Mouse (Mus musculus) lung, embryonic 14.5 days (tissue): ENCODE measurements at regions not wholly inside any gene's neighbourhood (a gene's known extent, or its start where the extent isn't known, plus 50 kb on each side); places are given as distances from the start of the nearest gene placed in this dataset.
"Not testable (repeated sequence)": the region's sequence is repeated elsewhere in the genome, so short reads cannot be mapped to it uniquely, and the experiment has no call there.

Source experiments
- ATAC-seq: fragments of 200-750 bp; cut with Nextera tagmentation; 2 replicates; pipeline ENCODE4 v1.8.0; 2017; ENCODE audit warnings: mild to moderate bottlenecking, moderate TSS enrichment, moderate library complexity; ENCODE audit not compliant: insufficient read depth
- DNase-seq: peaks from one replicate; pipeline ENCODE4 v3.0.0-alpha.2; 2015
- H3K27ac ChIP-seq: fragments of 300-500 bp; sonication (generic); 2 replicates; pipeline ENCODE4 v1.5.1; 2014; ENCODE audit warnings: low read depth, mild to moderate bottlenecking, moderate library complexity
- H3K27me3 ChIP-seq: fragments of 300-500 bp; sonication (generic); 2 replicates; pipeline ENCODE4 v1.6.1; 2014; ENCODE audit warnings: low read length, control low read depth; ENCODE audit not compliant: insufficient read depth
- H3K36me3 ChIP-seq: fragments of 300-500 bp; sonication (generic); 2 replicates; pipeline ENCODE4 v1.6.1; 2014; ENCODE audit warnings: control low read depth; ENCODE audit not compliant: insufficient read depth
- H3K4me1 ChIP-seq: fragments of 300-500 bp; sonication (generic); 2 replicates; pipeline ENCODE4 v1.6.1; 2014; ENCODE audit warnings: antibody characterized with exemption, control low read depth; ENCODE audit not compliant: insufficient read depth
- H3K4me2 ChIP-seq: fragments of 300-500 bp; sonication (generic); 2 replicates; pipeline ENCODE4 v1.6.1; 2014; ENCODE audit warnings: mild to moderate bottlenecking
- H3K4me3 ChIP-seq: fragments of 300-500 bp; sonication (generic); 2 replicates; pipeline ENCODE4 v1.5.1; 2014; ENCODE audit warnings: low read depth, low read length
- H3K9ac ChIP-seq: fragments of 300-500 bp; sonication (generic); 2 replicates; pipeline ENCODE4 v1.6.1; 2014
- H3K9me3 ChIP-seq: fragments of 300-500 bp; sonication (generic); 2 replicates; pipeline ENCODE4 v1.6.1; 2016; ENCODE audit warnings: low read depth, low read length, control low read depth
- CTCF ChIP-seq: IDR thresholded peaks from 2 replicates; pipeline ENCODE4 v1.5.1; 2016; ENCODE audit warnings: antibody characterized with exemption, low read depth
- WGBS: fragments of 180-500 bp; shearing (Covaris S2); extraction: QIAGEN DNeasy Blood & Tissue Kit; methylation state at CpG from one replicate; pipeline ENCODE4 v1.1.7; 2014; 5-methylcytosine and 5-hydroxymethylcytosine counted together

GRCm38 (mm10) chr12:55983128-55983527 lies 147.0 kb downstream of the Brms1l start:
- TF ChIP-seq CTCF, result no peak
- H3K27me3 ChIP-seq, result no peaks in the 10 kb centered on the region
- H3K36me3 ChIP-seq, result no peaks in the 10 kb centered on the region
- H3K9ac ChIP-seq, result no peak overlapping the region
- H3K4me3 ChIP-seq, result no peak overlapping the region
- no peak for ATAC-seq
- no peak overlapping the region for H3K27ac ChIP-seq
- H3K9me3 ChIP-seq, result no peaks in the 10 kb centered on the region
- WGBS, result 63% methylated on average over 3 of the region's 3 CpGs
- no peak overlapping the region for H3K4me2 ChIP-seq
- DNase-seq, result no peak
- no peaks in the 10 kb centered on the region for H3K4me1 ChIP-seq

- Histone ChIP-seq H3K4me2 (no peak overlapping the region), H3K4me1 (no peaks in the 10 kb centered on the region), H3K4me3 (no peak overlapping the region), H3K36me3 (no peaks in the 10 kb centered on the region), H3K27me3 (no peaks in the 10 kb centered on the region), H3K9me3 (no peaks in the 10 kb centered on the region), H3K9ac (no peak overlapping the region), H3K27ac (no peak overlapping the region)
- 78% methylated on average over 3 of the region's 3 CpGs for WGBS
- no peak for TF ChIP-seq CTCF
- ATAC-seq (no peak), DNase-seq (no peak)
These were observed 138.1 kb downstream of the Brms1l start for GRCm38 (mm10) chr12:55974262-55974661.

- 85% methylated on average over 3 of the region's 3 CpGs for WGBS
- H3K4me1 ChIP-seq, result not testable (repeated sequence)
These were observed 123.2 kb downstream of the Brms1l start for GRCm38 (mm10) chr12:55959319-55959718.

DNA sequence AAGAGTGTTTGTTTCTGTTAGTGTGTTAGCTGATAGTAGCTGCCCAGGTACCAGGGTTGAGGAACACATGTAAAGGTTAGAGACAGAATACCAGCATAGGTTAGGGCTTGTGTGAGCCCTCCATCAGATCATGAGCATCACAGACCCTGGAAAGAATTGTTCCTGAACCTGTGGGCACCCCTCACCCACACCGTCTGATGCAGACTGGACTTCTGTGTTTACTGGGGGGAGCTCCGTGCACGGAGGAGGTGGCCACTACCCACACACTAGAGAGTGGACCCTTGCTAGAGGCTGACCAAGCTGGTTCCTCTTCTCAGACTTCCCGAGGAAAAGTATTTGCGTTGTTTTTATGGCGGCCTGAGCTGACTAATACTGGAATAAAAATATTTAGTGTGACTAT lies 104.4 kb downstream of the Brms1l start:
- Histone ChIP-seq H3K27me3 (no peaks in the 10 kb centered on the region), H3K9ac (no peak overlapping the region), H3K36me3 (no peaks in the 10 kb centered on the region), H3K27ac (no peak overlapping the region), H3K9me3 (no peaks in the 10 kb centered on the region), H3K4me2 (no peak overlapping the region), H3K4me3 (no peak overlapping the region), H3K4me1 (no peaks in the 10 kb centered on the region)
- 80% methylated on average over 6 of the region's 6 CpGs for WGBS
- DNase-seq, result no peak
- TF ChIP-seq CTCF, result no peak
- no peak for ATAC-seq

More at GRCm38 (mm10) chr12:55959319-55959718, 123.2 kb downstream of the Brms1l start:
- H3K4me3 ChIP-seq, H3K4me2 ChIP-seq, H3K9ac ChIP-seq, H3K27ac ChIP-seq, ATAC-seq, H3K36me3 ChIP-seq, H3K27me3 ChIP-seq, H3K9me3 ChIP-seq, DNase-seq: not testable (repeated sequence)

GRCm38 (mm10) chr12:55939281-55940142 lies 103.4 kb downstream of the Brms1l start:
- no peaks in the 10 kb centered on the region for H3K9me3 ChIP-seq
- H3K4me1 ChIP-seq, result no peaks in the 10 kb centered on the region
- TF ChIP-seq CTCF, result no peak
- no peak overlapping the region for H3K9ac ChIP-seq
- 69% methylated on average over 10 of the region's 10 CpGs for WGBS
- H3K36me3 ChIP-seq, result no peaks in the 10 kb centered on the region
- no peak overlapping the region for H3K4me2 ChIP-seq
- H3K4me3 ChIP-seq, result no peak overlapping the region
- ATAC-seq (no peak), DNase-seq (no peak)
- no peaks in the 10 kb centered on the region for H3K27me3 ChIP-seq
- no peak overlapping the region for H3K27ac ChIP-seq

DNA sequence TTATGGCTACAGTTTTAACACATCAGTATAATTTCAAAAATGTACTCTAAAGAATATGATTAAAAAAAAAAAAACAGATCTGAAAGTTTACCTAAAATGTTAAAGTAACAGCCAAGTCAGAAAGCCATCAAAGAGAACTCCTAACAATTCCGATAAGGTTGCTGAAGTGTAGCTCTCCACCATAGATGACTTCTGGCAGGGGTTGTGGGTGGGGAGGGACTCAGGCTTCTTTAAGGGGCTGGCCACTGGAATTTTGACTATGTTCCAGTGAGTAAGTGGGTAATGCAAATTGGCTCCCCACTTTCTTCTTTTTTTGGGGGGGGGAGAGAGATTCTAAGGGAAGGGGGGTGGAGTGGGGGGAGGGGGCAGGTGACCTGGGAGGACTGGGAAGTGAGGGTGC lies 98.0 kb downstream of the Brms1l start:
- Histone ChIP-seq H3K27me3 (no peaks in the 10 kb centered on the region), H3K4me3 (no peak overlapping the region), H3K27ac (no peak overlapping the region), H3K9ac (no peak overlapping the region), H3K9me3 (no peaks in the 10 kb centered on the region), H3K4me2 (no peak overlapping the region), H3K36me3 (no peaks in the 10 kb centered on the region), H3K4me1 (no peaks in the 10 kb centered on the region)
- DNase-seq, result peak; percentile 2
- no peak for TF ChIP-seq CTCF
- WGBS, result 30% methylated on average over 1 of the region's 1 CpGs
- no peak for ATAC-seq

GRCm38 (mm10) chr12:55933417-55933816 lies 97.3 kb downstream of the Brms1l start:
- Histone ChIP-seq H3K9ac (no peak overlapping the region), H3K4me3 (no peak overlapping the region), H3K27me3 (no peaks in the 10 kb centered on the region), H3K36me3 (no peaks in the 10 kb centered on the region), H3K4me2 (0 out of 2 replicates have a peak overlapping the region, but pooled peaks have one; percentile 10), H3K4me1 (no peaks in the 10 kb centered on the region), H3K27ac (peak overlapping the region; percentile 60; the same call in 1 of the 2 replicates), H3K9me3 (no peaks in the 10 kb centered on the region)
- DNase-seq (no peak), ATAC-seq (no peak)
- no peak for TF ChIP-seq CTCF
- 65% methylated on average over 11 of the region's 11 CpGs for WGBS
